Mouse (Mus musculus) E14TG2a.4 (cell line): ENCODE results near the gene Rrp9.

Experiments
- CTCF ChIP-seq: conservative IDR thresholded peaks from 2 replicates; pipeline ENCODE4 v1.5.1; 2014; ENCODE audit warnings: low read length
- NANOG ChIP-seq: IDR thresholded peaks from 2 replicates; pipeline ENCODE4 v1.6.1; 2014; ENCODE audit warnings: borderline replicate concordance, low read length, mixed read lengths
- POU5F1 ChIP-seq: IDR thresholded peaks from 2 replicates; pipeline ENCODE4 v1.6.1; 2014; ENCODE audit warnings: low read length, borderline replicate concordance

DNA sequence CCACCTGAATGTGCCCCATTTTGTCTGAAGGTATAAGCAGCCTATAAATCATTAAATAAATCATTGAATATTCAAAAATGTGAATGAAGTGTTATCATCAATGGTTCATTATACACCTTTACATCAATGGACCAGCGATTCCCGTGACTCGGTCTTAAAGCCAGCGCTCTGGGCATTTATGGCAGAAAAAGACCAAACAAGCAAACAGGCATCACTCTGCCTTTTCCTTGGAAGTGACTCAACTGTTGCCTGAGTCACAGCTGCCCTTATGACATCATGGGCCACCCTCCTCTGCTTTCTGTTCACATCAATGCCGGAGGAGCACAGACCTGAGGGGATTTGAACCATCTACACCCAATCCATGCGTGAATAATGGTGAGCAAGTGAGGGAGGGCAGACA lies 23.9 kb downstream of the Rrp9 start, which contains the start of gene Iqcf1:
- no peak for TF ChIP-seq CTCF
- TF ChIP-seq POU5F1: no peak
- TF ChIP-seq NANOG: no peak
